Mouse (Mus musculus) lung, postnatal 25 days (tissue): ENCODE data around the gene Gstm1.
"Not testable (repeated sequence)": the region's sequence is repeated elsewhere in the genome, so short reads cannot be mapped to it uniquely, and the experiment has no call there.

ENCODE experiments used
- DNase-seq: peaks from one replicate; pipeline ENCODE4 v3.0.0; 2022; ENCODE audit warnings: low spot score

Gene Gstm1

DNA sequence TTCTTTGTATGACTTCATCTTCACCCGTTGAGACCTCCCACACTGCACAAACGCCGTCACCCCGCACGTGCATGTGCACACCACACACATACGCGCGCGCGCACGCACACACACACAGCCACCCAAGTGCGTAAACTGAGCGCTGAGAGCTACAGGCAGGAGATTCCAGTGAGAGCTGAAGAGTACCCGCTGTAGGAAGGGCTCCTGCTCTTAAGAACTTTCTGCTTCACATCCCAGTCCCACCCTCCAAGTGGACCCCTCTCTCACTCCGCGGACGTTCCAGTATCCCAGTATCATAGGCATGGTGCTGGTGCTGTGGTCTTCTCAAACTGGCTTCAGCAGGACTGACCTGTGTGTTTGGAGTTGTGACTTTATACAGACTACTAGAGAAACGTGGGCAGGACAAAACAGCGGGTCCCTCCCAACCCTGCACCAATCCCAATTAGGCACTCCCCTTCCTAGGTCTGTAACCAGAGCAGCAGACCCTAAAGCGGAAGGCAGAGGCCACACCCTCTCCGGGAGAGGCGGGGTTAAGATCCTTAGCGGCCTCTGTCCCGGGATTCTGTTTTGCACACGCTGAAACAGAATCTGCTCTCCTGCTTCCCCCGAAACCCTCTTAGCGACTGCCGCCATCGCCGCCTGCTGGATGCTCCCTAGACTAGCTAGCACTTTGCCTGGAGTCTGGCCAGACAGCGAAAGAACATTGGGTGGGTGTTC lies at the start of gene Gstm1:
Gstm1 (minus strand) TSS at position 501 of the 717 bp plus-strand sequence.
- peak; percentile 98 for DNase-seq

DNA sequence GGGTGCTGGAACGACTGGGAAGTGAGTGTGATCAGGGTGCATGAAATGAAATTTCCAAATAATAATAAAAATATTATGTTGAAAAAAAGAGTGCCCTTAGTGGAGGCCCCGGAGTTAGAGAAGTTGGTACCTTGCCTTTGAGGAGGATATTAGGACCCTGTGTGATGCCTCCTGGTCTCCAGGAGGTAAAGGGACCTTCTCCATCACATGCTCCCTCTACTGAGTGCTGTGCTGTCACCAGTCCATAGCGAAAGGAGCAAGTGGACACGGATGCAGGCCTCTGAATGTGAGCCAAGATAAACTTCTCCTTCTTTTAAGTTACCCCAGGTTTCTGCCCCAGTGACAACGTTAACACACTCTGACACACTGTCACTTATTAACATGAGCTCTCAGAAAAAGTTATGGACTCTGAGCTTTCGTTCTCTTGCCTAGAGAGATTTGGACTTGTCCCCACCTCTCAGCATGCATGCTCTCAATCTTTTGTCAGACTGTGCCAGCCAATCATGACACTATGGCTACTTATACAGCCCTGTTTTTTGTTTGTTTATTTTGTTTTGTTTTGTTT lies 49.7 kb upstream of the Gstm1 start:
- no peak for DNase-seq

DNA sequence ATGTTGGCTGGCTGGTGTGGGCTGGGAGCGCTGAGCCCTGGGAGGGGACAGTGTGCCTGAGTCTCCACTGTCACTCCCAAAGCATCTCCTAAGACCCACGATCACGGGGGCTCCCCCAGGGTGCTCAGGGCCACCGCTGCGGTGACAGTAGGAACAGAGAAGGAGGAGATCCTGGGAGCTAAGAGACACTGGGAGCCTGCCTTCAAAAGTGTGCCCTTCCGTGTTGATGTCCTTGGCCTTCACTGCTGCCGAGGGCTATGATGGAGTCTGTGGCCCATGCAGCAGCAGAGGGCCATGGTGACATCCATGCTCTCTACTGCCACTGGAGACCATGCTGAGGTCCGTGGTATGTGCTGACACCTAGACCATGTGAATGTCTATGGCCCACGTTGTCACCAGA lies 47.8 kb upstream of the Gstm1 start:
- no peak for DNase-seq

DNA sequence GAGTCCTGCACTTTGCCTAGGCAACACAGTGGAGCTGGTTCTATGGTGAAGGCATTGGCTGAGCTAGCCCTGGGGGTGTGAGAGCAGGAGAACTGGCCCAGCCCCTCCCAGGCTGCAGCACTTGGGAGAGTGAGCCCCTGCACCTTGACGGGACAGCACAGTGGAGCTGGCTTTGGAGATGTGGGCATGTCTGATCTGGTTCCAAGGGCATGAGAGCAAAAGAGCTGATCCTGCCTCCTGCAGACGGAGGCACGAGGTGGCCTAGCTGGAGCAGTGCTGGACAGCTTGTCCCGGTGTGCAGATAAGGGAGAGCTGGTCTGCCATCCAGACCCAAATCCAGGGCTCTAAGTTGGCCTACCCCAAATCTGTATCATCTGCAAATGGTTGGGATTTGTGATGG lies 46.9 kb upstream of the Gstm1 start:
- DNase-seq: no peak

DNA sequence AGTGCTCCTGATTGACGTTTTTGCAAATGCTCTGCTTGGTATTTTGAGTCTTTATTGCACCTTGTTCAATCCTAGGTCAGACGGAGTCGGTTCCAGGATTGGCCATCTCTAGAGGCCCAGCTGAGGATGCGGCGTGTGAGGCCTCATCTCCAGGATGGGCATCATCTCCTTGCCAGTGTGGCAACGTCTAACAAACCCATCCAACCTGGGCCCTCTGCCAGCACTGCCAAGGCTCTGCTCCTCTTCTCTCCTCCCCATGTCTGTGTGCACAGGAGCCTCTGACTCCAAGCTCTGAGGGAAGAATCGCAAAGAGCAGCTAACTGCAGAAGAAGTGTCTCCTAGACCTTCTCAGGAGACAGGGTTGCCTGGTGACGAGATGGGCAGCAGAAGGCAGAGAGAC lies 44.9 kb upstream of the Gstm1 start:
- DNase-seq: no peak

DNA sequence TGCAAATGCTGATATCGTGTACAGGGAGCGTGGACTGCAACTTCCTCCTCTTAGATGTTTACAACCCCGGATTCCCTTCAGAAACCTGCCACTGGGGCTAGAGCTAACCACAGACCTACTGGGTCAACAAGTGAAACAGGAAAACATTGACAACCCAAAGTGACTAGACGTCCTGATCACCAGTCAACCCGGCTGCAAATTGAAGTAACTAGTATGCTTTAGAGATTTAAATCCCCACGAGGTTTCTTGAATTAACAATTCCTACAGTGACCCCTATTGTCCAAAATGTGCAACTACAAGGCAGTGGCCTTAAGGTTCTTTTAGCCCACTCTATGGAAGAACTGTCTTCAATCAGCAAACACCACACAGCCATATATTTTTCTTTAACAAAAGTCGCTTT lies 43.6 kb upstream of the Gstm1 start:
- DNase-seq: peak; percentile 61

DNA sequence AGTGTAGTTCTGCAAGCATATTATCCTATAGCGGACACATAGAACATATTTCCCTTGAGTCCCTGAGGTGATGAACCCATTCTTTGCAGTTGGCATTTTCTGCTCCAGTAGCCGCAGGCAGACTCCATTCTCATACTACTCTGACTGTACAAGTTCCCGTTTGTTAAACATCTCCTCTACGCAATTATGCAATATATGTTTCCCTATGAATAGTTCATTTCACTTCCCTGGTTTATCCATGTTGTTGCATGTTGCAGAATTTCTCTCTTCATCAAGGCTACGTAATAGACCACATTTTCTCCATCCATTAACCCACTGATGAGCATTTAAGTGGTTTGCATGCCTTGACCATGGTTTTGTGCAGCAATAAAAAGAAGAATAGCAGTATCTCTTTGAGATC lies 32.7 kb upstream of the Gstm1 start:
- no peak for DNase-seq

DNA sequence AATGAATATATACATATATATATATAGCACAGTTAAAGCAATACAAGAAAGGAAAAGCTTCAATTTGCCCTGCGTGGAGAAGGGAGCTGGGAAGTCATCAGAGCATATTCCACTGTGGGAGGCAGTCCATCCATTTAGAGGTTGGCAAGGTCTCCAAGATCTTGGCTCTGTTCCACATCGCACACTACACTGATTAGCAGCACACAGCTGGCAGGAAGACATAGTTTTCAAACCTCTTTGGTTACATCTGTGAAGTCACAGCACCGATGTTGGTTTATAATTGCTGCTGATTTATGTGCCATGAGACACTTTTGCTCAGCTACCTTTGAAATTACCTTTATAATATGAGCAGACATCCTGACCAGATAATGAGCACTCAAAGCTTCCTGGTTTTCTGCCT lies 30.5 kb upstream of the Gstm1 start:
- no peak for DNase-seq

DNA sequence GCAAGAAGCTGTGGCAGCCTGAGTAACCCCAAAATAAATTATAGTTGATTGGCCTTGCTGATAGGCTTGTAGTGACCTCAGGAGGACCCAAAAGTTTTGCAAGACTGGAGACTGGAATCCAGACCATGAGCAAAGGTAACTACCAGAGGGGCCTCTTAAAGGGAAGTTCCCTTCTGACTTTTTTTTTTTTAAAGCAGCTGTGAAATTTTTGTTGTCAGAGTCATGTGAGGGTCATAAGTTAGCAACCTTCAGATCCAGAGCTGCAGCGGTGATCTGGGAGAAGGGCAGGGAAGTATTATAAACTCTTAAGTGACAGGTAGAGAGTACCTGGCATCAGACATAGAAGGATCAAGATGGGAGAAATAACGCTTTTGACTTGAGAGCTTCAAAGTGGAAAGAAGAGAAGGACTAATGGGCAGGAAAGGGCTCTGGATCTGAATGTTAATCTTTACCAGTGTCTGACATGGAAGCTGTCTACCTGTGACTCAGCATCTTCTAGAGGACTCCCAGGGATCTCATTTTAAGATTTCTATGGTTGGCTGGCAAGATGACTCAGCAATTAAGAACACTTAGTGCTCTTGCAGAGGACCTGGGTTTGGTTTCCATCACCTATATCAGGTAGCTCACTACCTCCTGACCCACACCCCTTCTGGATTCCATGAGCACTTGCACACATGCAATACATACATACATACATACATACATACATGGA lies 29.3 kb upstream of the Gstm1 start:
- no peak for DNase-seq

DNA sequence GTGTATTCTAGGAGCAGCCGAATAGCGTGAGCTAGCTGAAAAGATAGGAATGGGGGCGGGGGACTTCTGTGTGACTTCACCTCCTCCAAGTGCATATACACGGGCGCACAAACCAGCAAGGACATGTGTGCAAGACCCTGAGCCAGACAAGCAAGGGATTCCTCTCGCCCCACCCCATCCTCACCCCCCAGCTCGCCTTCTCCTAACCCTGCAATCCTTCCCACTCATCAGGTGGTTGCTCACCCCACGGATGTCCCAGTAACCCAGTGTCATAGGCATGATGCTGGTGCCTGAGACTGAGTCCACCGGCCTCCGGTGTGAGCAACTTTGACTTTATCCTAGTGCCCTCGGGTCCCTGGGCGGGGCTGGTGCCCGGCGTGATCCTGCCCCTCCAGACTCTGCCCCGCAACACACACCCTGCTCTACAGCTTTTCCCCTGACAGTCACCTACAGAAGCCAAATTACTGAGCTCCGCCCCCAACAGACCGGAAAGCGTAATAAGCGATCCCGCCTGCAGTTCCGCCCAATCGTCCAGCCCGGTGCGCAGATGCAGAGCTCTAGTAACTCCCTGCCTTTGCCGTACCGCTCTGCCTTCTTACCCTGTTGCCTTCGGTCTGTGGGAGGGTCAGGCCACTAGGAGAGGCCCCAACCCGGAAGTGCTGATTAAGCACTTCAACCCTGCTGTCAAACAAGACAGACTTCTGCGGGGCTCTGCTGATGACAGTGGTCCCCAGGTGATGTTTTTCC lies 26.8 kb upstream of the Gstm1 start, which contains the start of gene Gstm4:
Gstm4 (minus strand) TSS at position 501 of the 747 bp plus-strand sequence.
- DNase-seq: peak; percentile 94

DNA sequence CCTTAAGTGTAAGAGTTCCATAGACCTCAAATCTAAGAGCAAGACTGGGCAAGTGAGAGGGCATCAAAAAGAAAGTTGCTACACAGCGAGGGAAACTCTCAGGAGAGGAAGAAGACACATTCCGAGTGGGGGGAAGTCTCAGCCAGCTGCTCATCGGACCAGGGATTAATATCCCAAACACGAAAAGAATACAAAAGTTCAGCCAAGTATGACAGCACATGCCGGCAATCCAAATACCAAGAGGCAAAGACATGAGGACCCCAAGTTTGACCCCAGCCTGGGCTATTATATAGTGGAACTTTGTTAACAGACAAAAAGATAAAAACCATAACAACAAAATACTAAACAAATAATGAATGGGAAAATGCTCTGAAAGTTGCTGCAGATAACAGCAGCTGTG lies 15.4 kb upstream of the Gstm1 start:
- DNase-seq: no peak

DNA sequence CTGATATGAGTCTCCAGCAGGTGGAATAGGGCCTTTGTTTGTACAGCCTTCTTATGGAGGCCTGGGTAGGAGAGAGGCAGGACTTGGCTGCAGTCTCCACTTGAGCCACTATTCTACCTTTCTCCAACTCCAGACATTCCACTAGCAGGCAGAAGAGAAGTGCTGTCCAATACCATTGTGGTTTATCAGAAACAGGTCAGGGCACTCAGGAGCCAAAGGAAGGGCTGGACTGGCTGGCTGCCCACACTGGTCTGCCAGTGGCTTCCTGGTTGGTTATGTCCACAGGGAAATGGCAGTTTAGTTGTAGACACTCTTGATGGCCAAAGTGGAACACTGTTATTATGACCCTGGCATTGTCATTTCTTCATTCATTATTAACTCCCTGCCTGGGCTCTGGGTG lies 14.3 kb upstream of the Gstm1 start:
- peak; percentile 44 for DNase-seq

DNA sequence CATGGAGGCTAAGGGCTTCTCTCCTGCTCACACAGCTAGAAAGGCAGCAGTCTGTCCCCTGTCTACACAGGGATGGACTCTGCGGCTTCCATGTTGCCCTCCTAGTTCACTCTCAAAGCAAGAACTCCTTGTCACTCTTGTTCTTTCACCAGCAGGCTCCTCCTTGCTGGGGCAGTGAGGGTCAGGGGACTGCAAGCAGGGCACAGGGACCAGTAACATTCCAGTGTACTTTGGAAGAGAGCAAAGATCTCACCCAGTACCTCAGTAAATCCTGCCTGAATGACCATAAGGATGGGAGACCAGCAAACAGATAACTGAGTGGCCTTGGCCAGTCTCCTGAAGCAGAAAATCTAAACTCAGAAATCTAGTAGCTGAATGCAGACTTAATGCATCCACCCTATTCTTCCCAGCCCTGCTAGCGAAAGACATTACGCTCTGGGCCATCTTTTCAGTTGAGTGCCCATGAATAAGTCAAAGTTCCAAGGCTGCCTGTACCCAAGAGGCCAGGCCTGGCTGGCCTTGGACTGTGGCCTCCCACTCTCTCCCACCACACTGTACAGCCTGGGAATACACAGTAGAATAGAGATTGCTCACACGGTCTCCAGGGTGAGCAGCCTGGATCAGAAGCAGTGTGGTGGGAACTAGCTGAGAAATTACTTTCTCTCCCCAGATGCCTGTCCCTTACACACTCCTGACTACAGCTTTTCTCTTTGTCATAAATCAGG lies 11.0 kb upstream of the Gstm1 start:
- DNase-seq: no peak

DNA sequence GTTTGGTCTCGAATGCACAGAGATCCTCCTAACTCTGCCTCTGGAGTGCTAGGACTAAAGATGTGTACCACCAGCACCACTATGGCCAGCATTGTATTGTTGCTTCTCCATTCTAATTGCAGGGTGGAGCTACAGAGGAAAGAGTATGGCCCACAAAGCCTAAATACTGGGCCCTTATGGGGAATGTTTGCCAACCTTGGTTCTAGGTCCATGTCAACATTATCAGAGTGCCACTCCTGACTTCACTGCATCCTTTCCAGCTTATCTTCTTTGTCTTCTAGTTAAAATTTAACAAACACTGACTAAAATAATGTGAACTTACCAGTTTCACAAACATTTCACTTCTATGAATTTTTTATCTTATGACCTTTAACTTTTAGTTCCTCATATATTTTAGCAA lies 8.8 kb upstream of the Gstm1 start:
- no peak for DNase-seq

DNA sequence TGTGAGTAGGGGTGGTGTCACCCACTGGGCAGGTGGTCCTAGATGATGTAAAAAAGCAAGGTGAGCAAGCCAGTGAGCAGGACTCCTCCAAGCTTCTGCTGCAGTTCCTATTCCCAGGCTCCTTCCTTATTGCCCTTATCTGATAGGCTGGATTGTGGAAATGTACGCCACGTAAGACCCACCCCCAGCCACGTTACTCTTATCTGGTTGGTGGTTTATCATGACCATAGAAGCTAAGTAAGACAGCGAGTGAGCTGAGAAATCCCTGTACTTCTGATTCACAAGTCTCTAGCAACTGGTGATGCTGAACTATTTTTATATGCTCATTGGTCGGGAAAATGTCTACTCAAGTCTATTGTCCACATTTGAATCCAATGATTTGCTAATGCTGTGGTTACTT lies 8.3 kb upstream of the Gstm1 start:
- DNase-seq: no peak

DNA sequence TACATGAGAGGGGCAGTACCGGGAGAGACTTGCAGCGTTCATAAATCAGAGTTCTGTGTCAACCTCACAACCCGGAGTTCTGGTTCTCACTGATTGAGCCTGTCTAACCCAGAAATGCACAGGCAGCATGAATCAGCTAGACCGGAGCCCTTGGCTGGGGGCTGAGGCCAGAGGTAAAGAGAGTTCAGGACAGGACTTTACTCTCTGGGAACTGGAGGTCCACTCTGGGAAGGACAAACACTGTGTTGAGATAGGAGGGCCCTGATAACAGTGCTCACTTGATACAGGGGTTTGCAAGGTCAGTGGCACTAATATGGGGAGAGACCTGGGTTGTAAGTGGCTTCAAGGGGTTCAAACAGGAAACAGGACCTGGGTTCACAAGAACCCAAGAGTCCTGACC lies 7.5 kb upstream of the Gstm1 start:
- DNase-seq: no peak

DNA sequence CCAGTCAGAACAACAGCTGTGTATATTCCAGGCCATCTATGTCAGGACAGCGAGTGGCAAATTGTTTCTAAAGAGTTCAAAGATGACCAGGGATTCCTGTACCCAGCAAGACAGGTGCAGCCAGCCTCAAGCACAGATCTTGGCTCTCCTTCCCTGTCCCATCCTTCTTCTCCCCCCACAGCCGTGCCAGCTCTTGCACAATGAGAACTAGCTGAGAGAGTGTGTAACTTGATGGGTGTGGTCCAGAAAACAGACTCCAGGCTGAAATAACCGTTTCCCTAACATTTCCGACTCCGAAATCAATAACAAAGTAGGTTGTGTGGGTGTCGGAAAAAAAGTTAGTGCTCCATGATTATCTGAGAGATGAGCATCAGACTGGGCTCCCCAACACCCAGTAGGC lies 4.9 kb upstream of the Gstm1 start:
- peak; percentile 62 for DNase-seq

DNA sequence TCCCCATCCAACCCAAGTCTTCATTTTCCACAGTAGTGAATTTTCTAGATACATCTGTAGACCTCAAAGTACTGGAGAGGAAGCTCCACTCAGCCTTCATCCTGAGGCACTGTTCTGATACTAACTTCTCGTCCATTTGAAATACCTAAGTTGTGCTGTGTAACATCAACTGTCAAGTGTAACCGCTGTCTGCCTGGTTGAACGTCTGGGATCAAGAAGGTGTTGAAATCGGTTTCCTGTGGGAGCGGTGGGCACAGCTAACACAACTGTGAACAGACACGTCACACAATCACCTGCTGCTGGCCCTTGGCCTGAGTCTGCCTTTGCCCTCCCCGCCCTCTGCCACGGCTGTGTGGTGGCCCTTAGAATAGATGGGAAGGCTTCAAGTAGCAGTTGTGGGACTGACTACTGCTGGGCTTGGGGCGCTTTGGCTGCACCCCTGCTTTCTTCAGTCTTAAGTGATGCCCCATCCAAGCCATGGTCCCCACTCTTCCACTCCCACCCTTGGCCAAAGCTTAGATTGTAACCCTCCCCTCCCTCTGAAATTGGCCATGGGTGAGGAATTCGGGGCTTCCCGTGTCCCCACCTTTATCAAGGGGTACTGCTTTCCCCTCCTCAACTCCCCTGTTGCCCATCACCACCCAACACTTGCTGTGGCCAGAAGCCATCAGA lies 2.7 kb upstream of the Gstm1 start:
- not testable (repeated sequence) for DNase-seq

DNA sequence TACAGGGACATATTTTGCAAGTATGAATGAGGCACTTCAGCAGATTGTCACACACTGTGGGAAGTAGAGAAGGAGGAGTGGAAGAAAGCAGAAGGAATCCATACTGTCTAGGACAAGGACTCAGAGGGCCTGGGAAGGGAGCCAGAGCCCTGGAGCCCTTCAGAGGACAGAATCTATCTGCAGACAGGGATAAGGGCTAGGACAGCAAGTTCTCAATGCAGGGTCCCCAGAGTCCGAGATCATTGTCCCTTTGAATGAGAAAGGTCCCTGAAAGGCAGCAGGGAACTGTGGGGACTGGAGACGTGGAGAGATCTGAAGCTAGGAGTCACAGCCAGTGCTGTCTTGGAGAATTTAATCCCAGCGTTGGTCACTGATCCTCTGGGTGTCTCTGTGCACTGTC lies 1.5 kb upstream of the Gstm1 start:
- DNase-seq: not testable (repeated sequence)

DNA sequence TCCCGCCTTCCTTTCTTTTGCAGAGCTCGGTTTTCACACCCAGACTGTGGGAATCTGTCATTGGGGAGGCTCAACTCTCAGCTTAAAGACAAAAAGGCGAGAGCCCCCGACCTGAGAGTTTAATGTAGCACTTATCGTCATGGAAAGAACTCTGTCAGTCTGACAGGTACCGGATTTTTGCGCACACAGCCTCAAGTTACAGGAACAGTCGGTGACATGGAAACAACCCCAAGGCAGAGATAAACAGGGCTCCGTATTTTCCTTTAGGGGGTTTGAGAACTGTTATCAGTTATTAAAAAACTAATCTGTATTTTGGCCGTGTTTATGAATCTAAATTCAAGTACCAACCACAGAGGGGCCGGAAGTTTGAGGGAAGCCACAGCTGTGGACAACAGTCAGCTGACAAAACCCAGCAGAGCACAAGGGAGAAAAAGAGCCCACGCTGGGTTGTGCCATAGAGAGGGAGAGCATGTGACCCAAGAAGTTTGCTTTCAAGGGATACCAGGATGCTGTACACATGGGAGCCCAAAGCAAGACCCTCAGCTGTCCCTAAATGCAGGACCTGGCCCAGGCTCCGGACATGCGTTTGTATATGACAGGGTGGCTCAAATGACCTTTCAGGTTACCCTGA lies 532 bp upstream of the Gstm1 start:
- DNase-seq: peak; percentile 46

DNA sequence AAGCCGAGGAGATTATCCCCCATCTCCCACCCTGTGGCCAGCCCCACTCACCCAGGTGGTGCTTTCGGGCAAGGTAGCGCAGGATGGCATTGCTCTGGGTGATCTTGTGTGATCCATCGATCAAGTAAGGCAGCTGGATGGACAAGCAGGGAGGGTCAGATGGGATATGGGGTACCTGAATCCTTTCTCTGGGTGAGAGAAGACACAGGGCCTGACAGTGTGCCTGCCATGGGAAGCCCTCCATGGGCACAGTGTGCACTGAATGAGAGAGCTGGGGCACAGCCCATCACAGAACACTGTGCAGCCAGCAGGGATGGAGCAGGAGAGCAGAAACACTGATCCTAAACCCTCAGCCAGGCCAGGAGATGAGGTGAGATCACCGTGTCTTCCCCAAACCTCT lies 1.3 kb downstream of the Gstm1 start:
- DNase-seq: not testable (repeated sequence)
